26 mouse cellular contexts compared by ENCODE assay signal in genomic region chr10:68164137-68164536, GRCm38 (mm10).
"Had no signal": no experiment of that assay in that cellular context is flagged by ENCODE, and none has a peak within 500 bp of the region (broad histone marks: within the 10 kb centered on the region; RNA-seq: fewer than 3 reads in every experiment).

No protein-coding gene starts in this region.

- ATAC-seq: intestine, embryonic 16.5 days; liver, embryonic 12.5 days; midbrain, embryonic 15.5 days had no signal

- H3K4me3 ChIP-seq: limb, embryonic 10.5 days; limb, embryonic 13.5 days; liver, embryonic 12.5 days; liver, embryonic 15.5 days; midbrain, embryonic 12.5 days; midbrain, embryonic 15.5 days; neural tube, embryonic 12.5 days; neural tube, embryonic 15.5 days had no signal

- DNase-seq: kidney, adult 18-20 months; kidney, adult 9 months; kidney, postnatal 14 days; kidney, postnatal 4 days; layer of hippocampus, adult 9-11 months; layer of hippocampus, postnatal 36 days; liver; lung, adult 18-20 months; lung, postnatal 14 days; lung, postnatal 4 days; right cerebral cortex, adult 18-20 months; right cerebral cortex, postnatal 14 days; right cerebral cortex, postnatal 4 days; thymus, adult 2 months; thymus, postnatal 14 days; thymus, postnatal 4 days had no signal

- H3K4me2 ChIP-seq: limb, embryonic 13.5 days; liver, embryonic 12.5 days; liver, embryonic 15.5 days; midbrain, embryonic 12.5 days; midbrain, embryonic 15.5 days; neural tube, embryonic 12.5 days; neural tube, embryonic 15.5 days had no signal

- H3K9me3 ChIP-seq: limb, embryonic 10.5 days; limb, embryonic 13.5 days; liver, embryonic 12.5 days; liver, embryonic 15.5 days; midbrain, embryonic 12.5 days; midbrain, embryonic 15.5 days; neural tube, embryonic 12.5 days; neural tube, embryonic 15.5 days had no signal

- H3K27me3 ChIP-seq: limb, embryonic 13.5 days; liver, embryonic 12.5 days; liver, embryonic 15.5 days; midbrain, embryonic 12.5 days; midbrain, embryonic 15.5 days; neural tube, embryonic 12.5 days; neural tube, embryonic 15.5 days had no signal

- H3K36me3 ChIP-seq: liver, embryonic 12.5 days; midbrain, embryonic 12.5 days; midbrain, embryonic 15.5 days; neural tube, embryonic 12.5 days; neural tube, embryonic 15.5 days had no signal

- H3K9ac ChIP-seq: limb, embryonic 13.5 days; liver, embryonic 12.5 days; liver, embryonic 15.5 days; midbrain, embryonic 12.5 days; midbrain, embryonic 15.5 days; neural tube, embryonic 12.5 days; neural tube, embryonic 15.5 days had no signal

- H3K27ac ChIP-seq: limb, embryonic 10.5 days; limb, embryonic 13.5 days; liver, embryonic 12.5 days; liver, embryonic 15.5 days; midbrain, embryonic 12.5 days; midbrain, embryonic 15.5 days; neural tube, embryonic 12.5 days; neural tube, embryonic 15.5 days; stomach, postnatal 0 days had no signal
